Mouse (Mus musculus) stomach, embryonic 14.5 days (tissue): ENCODE results near the gene Tmem267. TPM values are rescaled to one million over a fixed set of nuclear protein-coding genes. Genes with fewer than 3 reads are reported as not detected.

Experiments
- ATAC-seq: fragments of 200-750 bp; cut with Nextera tagmentation; 2 replicates; pipeline ENCODE4 v1.8.0; 2017; ENCODE audit warnings: low read depth, moderate TSS enrichment; ENCODE audit not compliant: insufficient number of reproducible peaks, insufficient read depth, low FRiP score
- H3K27ac ChIP-seq: fragments of 300-500 bp; sonication (generic); 2 replicates; pipeline ENCODE4 v1.5.1; 2014; ENCODE audit warnings: mild to moderate bottlenecking, low read length, moderate library complexity, mixed read lengths
- H3K27me3 ChIP-seq: fragments of 300-500 bp; sonication (generic); 2 replicates; pipeline ENCODE4 v1.6.1; 2014; ENCODE audit warnings: low read length, control low read depth, mixed read lengths; ENCODE audit not compliant: control insufficient read depth, insufficient read depth
- H3K36me3 ChIP-seq: fragments of 300-500 bp; sonication (generic); 2 replicates; pipeline ENCODE4 v1.6.1; 2014; ENCODE audit warnings: mild to moderate bottlenecking, control low read depth, low read length, moderate library complexity, mixed read lengths; ENCODE audit not compliant: control insufficient read depth, insufficient read depth
- H3K4me1 ChIP-seq: fragments of 300-500 bp; sonication (generic); 2 replicates; pipeline ENCODE4 v1.6.1; 2014; ENCODE audit warnings: low read length, control low read depth, mixed read lengths; ENCODE audit not compliant: control insufficient read depth, insufficient read depth
- H3K4me2 ChIP-seq: fragments of 300-500 bp; sonication (generic); replicated peaks from 2 replicates; pipeline ENCODE4 v1.6.1; 2014; ENCODE audit warnings: low read depth, low read length, control low read depth
- H3K4me3 ChIP-seq: fragments of 300-500 bp; sonication (generic); 2 replicates; pipeline ENCODE4 v1.5.1; 2014; ENCODE audit warnings: low read depth, low read length, control low read depth
- H3K9ac ChIP-seq: fragments of 300-500 bp; sonication (generic); replicated peaks from 2 replicates; pipeline ENCODE4 v1.6.1; 2014; ENCODE audit warnings: low read depth, mild to moderate bottlenecking, control low read depth, low read length, moderate library complexity, mixed read lengths
- H3K9me3 ChIP-seq: fragments of 300-500 bp; sonication (generic); 2 replicates; pipeline ENCODE4 v1.6.1; 2016; ENCODE audit warnings: low read depth, low read length, control low read depth; ENCODE audit not compliant: control insufficient read depth
- WGBS: fragments of 180-500 bp; shearing (Covaris S2); extraction: QIAGEN DNeasy Blood & Tissue Kit; methylation state at CpG from one replicate; pipeline ENCODE4 v1.1.7; 2014; 5-methylcytosine and 5-hydroxymethylcytosine counted together
- polyA plus RNA-seq: library from polyadenylated mRNA; unstranded; fragments of >200 nt; fragmentation: Nextera tagmentation; extraction: Ambion mirVana; gene quantifications from 2 replicates; pipeline ENCODE4 v1.2.1, GENCODE M21; 2014

Gene Tmem267
- polyA plus RNA-seq, 1 experiment from 2014 or later, result 1.2 TPM

- Histone ChIP-seq H3K9me3 (no peaks in the 10 kb centered on the region), H3K4me3 (peak overlapping the region; percentile 41; the same call in 1 of the 2 replicates), H3K27me3 (no peaks in the 10 kb centered on the region), H3K36me3 (no peaks in the 10 kb centered on the region), H3K4me1 (no peaks in the 10 kb centered on the region), H3K4me2 (peak overlapping the region; percentile 41; the same call in 1 of the 2 replicates), H3K27ac (no peak overlapping the region), H3K9ac (no peak overlapping the region)
- no peak for ATAC-seq
- 86% methylated on average over 4 of the region's 4 CpGs for WGBS
Measured at GRCm38 (mm10) chr13:119632156-119632548, 144.3 kb downstream of the Tmem267 start.

GRCm38 (mm10) chr13:119635496-119635895, 147.7 kb downstream of the Tmem267 start:
- H3K9ac ChIP-seq, result no peak overlapping the region
- no peaks in the 10 kb centered on the region for H3K36me3 ChIP-seq
- H3K4me3 ChIP-seq, result no peak overlapping the region
- WGBS, result 69% methylated on average over 2 of the region's 2 CpGs
- no peaks in the 10 kb centered on the region for H3K27me3 ChIP-seq
- ATAC-seq, result no peak
- no peak overlapping the region for H3K27ac ChIP-seq
- no peak overlapping the region for H3K4me2 ChIP-seq
- H3K9me3 ChIP-seq, result no peaks in the 10 kb centered on the region
- no peaks in the 10 kb centered on the region for H3K4me1 ChIP-seq

- ATAC-seq, result no peak
- 71% methylated on average over 4 of the region's 4 CpGs for WGBS
- H3K9ac ChIP-seq, result no peak overlapping the region
- H3K9me3 ChIP-seq, result no peaks in the 10 kb centered on the region
- no peak overlapping the region for H3K4me2 ChIP-seq
- no peaks in the 10 kb centered on the region for H3K27me3 ChIP-seq
- H3K27ac ChIP-seq, result no peak overlapping the region
- H3K36me3 ChIP-seq, result no peaks in the 10 kb centered on the region
- H3K4me3 ChIP-seq, result no peak overlapping the region
- H3K4me1 ChIP-seq, result no peaks in the 10 kb centered on the region
Measured at GRCm38 (mm10) chr13:119637837-119638236, 150.0 kb downstream of the Tmem267 start.

- no peak overlapping the region for H3K4me3 ChIP-seq
- no peaks in the 10 kb centered on the region for H3K4me1 ChIP-seq
- 82% methylated on average over 5 of the region's 5 CpGs for WGBS
- no peaks in the 10 kb centered on the region for H3K27me3 ChIP-seq
- H3K9me3 ChIP-seq, result no peaks in the 10 kb centered on the region
- H3K36me3 ChIP-seq, result no peaks in the 10 kb centered on the region
- H3K9ac ChIP-seq, result no peak overlapping the region
- H3K27ac ChIP-seq, result no peak overlapping the region
- no peak overlapping the region for H3K4me2 ChIP-seq
- ATAC-seq, result no peak
Measured at GRCm38 (mm10) chr13:119638449-119638848, 150.6 kb downstream of the Tmem267 start.

GRCm38 (mm10) chr13:119639302-119639701, 151.5 kb downstream of the Tmem267 start:
- no peak overlapping the region for H3K4me3 ChIP-seq
- H3K36me3 ChIP-seq, result no peaks in the 10 kb centered on the region
- H3K9me3 ChIP-seq, result no peaks in the 10 kb centered on the region
- H3K9ac ChIP-seq, result no peak overlapping the region
- no peak overlapping the region for H3K27ac ChIP-seq
- H3K4me1 ChIP-seq, result no peaks in the 10 kb centered on the region
- WGBS, result 82% methylated on average over 5 of the region's 5 CpGs
- H3K27me3 ChIP-seq, result no peaks in the 10 kb centered on the region
- no peak for ATAC-seq
- H3K4me2 ChIP-seq, result no peak overlapping the region

GRCm38 (mm10) chr13:119640504-119640903, 152.7 kb downstream of the Tmem267 start:
- Histone ChIP-seq H3K4me2 (no peak overlapping the region), H3K4me3 (no peak overlapping the region), H3K9ac (no peak overlapping the region), H3K9me3 (no peaks in the 10 kb centered on the region), H3K4me1 (no peaks in the 10 kb centered on the region), H3K36me3 (no peaks in the 10 kb centered on the region), H3K27me3 (no peaks in the 10 kb centered on the region), H3K27ac (no peak overlapping the region)
- no peak for ATAC-seq
- WGBS, result 38% methylated on average over 4 of the region's 4 CpGs

GRCm38 (mm10) chr13:119641145-119641544, 153.3 kb downstream of the Tmem267 start:
- no peak overlapping the region for H3K4me3 ChIP-seq
- H3K36me3 ChIP-seq, result no peaks in the 10 kb centered on the region
- H3K27me3 ChIP-seq, result no peaks in the 10 kb centered on the region
- no peaks in the 10 kb centered on the region for H3K9me3 ChIP-seq
- no peak for ATAC-seq
- no peak overlapping the region for H3K27ac ChIP-seq
- H3K9ac ChIP-seq, result no peak overlapping the region
- no peaks in the 10 kb centered on the region for H3K4me1 ChIP-seq
- no peak overlapping the region for H3K4me2 ChIP-seq
- 77% methylated on average over 7 of the region's 7 CpGs for WGBS

- ATAC-seq, result no peak
- H3K4me1 ChIP-seq, result no peaks in the 10 kb centered on the region
- no peaks in the 10 kb centered on the region for H3K36me3 ChIP-seq
- H3K9me3 ChIP-seq, result no peaks in the 10 kb centered on the region
- no peak overlapping the region for H3K27ac ChIP-seq
- no peak overlapping the region for H3K4me2 ChIP-seq
- WGBS, result 55% methylated on average over 5 of the region's 5 CpGs
- H3K4me3 ChIP-seq, result no peak overlapping the region
- H3K27me3 ChIP-seq, result no peaks in the 10 kb centered on the region
- no peak overlapping the region for H3K9ac ChIP-seq
Measured at GRCm38 (mm10) chr13:119644769-119645168, 156.9 kb downstream of the Tmem267 start.

GRCm38 (mm10) chr13:119646511-119646910, 158.7 kb downstream of the Tmem267 start:
- H3K9me3 ChIP-seq, result no peaks in the 10 kb centered on the region
- WGBS, result 96% methylated on average over 1 of the region's 1 CpGs
- no peak overlapping the region for H3K4me3 ChIP-seq
- no peaks in the 10 kb centered on the region for H3K36me3 ChIP-seq
- H3K9ac ChIP-seq, result no peak overlapping the region
- H3K4me2 ChIP-seq, result no peak overlapping the region
- no peaks in the 10 kb centered on the region for H3K27me3 ChIP-seq
- H3K27ac ChIP-seq, result no peak overlapping the region
- H3K4me1 ChIP-seq, result no peaks in the 10 kb centered on the region
- no peak for ATAC-seq
